Mouse (Mus musculus) cortical plate, adult 2 months (tissue): Measurements from ENCODE around the gene Gng8.

Source experiments
- CTCF ChIP-seq: fragments of 200-500 bp; IDR thresholded peaks from 2 replicates; pipeline ENCODE4 v1.5.1; 2011; ENCODE audit warnings: mild to moderate bottlenecking, control low read depth, low read length; ENCODE audit not compliant: insufficient read depth; ENCODE audit errors: extremely low read depth
- POLR2A ChIP-seq: fragments of 200-500 bp; IDR thresholded peaks from 2 replicates; pipeline ENCODE4 v1.6.1; 2011; ENCODE audit warnings: mild to moderate bottlenecking, low read length, control low read depth; ENCODE audit not compliant: insufficient read depth; ENCODE audit errors: extremely low read depth

DNA sequence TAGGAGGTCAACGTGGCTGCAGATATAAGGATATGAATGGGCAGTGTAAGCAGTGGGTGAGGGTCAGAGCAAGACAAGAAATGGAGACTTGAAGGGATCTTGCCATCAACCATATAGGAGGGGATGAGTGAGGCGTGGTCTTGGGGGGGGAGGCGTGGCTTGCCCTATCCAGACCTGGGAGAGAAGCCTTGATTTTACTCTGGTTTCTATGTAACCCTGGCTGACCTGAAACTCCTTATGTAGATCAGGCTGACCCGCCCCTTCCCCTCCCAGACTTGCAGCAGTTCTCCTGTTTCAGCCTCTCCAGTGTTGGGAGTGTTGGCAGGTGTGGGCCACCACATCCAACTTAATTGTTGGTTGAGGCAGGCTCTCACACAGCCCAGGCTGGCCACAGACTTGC, 7.3 kb upstream of the Gng8 start:
- TF ChIP-seq CTCF, result no peak
- TF ChIP-seq POLR2A, result no peak
